Mouse (Mus musculus): Measurements from ENCODE around the gene Ube2c. TPM values are rescaled to one million over a fixed set of nuclear protein-coding genes. Genes with fewer than 3 reads are reported as not detected.
A peak's percentile ranks its signal among the peaks of the same experiment; 100 is the strongest.

Ube2c gene
- polyA plus RNA-seq (2012; ENCODE audit: insufficient read depth, low replicate concordance): 43.1 and 121 TPM in 2 replicates

DNA sequence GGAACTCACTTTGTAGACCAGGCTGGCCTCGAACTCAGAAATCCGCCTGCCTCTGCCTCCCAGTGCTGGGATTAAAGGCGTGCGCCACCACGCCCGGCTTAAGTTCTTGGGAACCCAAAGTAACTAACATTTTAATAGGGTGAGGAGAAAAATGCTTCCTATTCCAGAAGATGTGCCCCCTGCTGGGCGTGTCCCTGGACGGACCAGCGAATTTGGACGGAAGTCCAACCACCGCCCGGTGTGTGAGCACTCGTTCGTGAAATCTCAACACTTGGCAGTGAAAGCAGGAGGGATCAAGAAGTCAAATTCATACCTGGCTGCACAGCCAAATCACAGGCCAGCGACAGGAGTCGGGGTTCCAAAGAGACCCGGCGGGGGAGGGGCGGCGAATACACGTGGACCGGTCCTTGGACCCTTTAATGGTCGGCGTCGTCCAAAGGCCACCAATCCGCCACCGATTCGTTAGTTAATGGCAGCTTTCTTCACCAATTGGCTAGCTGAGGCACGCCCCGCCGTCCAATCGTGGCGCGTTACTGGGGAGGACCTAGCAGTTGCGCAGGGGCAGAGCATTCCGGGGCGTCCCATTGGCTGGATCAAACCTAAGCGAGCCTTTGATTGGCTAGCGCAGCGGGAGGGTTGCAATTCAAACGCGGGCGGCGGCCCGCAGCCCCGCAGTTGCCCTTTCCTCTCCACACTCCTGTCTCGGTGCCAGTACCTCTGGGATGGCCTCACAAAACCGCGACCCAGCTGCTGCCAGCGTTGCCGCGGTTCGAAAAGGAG, at the start of gene Ube2c:
Gene Ube2c (plus strand): TSS at position 641 of the 780 bp plus-strand sequence.
- Histone ChIP-seq H3K4me1 (peaks cover 43% of the 10 kb centered on the region), H3K4me3 (replicated peaks) (peak within 1 kb of the TSS; percentile 94), H3K9me3 (no peaks in the 10 kb centered on the region), H3K36me3 (replicated peaks; ENCODE audit: low read length) (peaks cover 71% of the 10 kb centered on the region), H3K27me3 (replicated peaks) (no peaks in the 10 kb centered on the region)
- TF ChIP-seq FLI1 (IDR thresholded peaks at IDR 0.05; ENCODE audit: low read length) (no peak), GATA1 (IDR thresholded peaks at IDR 0.05; ENCODE audit: borderline replicate concordance, low read length) (no peak)

DNA sequence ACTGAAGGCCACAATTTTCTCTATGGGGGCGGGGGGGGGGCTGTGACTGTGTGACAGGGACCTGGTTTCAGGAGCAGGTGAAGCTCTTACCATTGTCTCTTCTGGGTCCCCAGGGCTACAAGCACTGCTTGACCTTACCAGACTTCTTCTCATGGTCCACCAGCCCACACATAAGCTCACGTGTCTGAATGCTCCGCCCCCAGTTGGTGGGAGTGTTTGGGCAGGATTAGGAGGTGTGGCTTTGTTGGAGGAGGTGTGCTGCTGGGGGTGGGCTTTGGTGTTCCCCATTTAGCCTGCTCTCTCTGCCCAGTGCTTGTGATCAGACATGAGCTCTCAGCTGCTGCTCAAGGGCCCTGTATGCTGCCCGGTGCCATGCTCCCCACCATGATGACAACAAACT, 46.4 kb upstream of the Ube2c start:
- Histone ChIP-seq H3K4me1 (no peaks in the 10 kb centered on the region), H3K4me3 (replicated peaks) (no peak overlapping the region), H3K9me3 (peaks cover 11% of the 10 kb centered on the region; the same call in 1 of the 2 replicates), H3K27me3 (replicated peaks) (peaks cover 21% of the 10 kb centered on the region), H3K36me3 (replicated peaks; ENCODE audit: low read length) (no peaks in the 10 kb centered on the region)
- TF ChIP-seq FLI1 (IDR thresholded peaks at IDR 0.05; ENCODE audit: low read length): no peak

GRCm38 (mm10) chr2:164725895-164726619, 43.6 kb upstream of the Ube2c start:
- peaks cover 17% of the 10 kb centered on the region for H3K27me3 ChIP-seq (replicated peaks)
- H3K4me3 ChIP-seq (replicated peaks): no peak overlapping the region
- TF ChIP-seq GATA1 (IDR thresholded peaks at IDR 0.05; ENCODE audit: borderline replicate concordance, low read length) (no peak), FLI1 (IDR thresholded peaks at IDR 0.05; ENCODE audit: low read length) (no peak)

GRCm38 (mm10) chr2:164731719-164732118, 38.0 kb upstream of the Ube2c start:
- Histone ChIP-seq H3K4me1 (no peaks in the 10 kb centered on the region), H3K36me3 (replicated peaks; ENCODE audit: low read length) (no peaks in the 10 kb centered on the region), H3K27me3 (replicated peaks) (peaks cover 49% of the 10 kb centered on the region), H3K4me3 (replicated peaks) (no peak overlapping the region), H3K9me3 (no peaks in the 10 kb centered on the region)
- TF ChIP-seq FLI1 (IDR thresholded peaks at IDR 0.05; ENCODE audit: low read length) (no peak), GATA1 (IDR thresholded peaks at IDR 0.05; ENCODE audit: borderline replicate concordance, low read length) (no peak)

More at GRCm38 (mm10) chr2:164725895-164726619, 43.6 kb upstream of the Ube2c start:
- Histone ChIP-seq H3K36me3 (replicated peaks; ENCODE audit: low read length) (no peaks in the 10 kb centered on the region), H3K4me1 (no peaks in the 10 kb centered on the region), H3K9me3 (peaks cover 10% of the 10 kb centered on the region; the same call in 1 of the 2 replicates)

- Histone ChIP-seq H3K36me3 (replicated peaks; ENCODE audit: low read length) (no peaks in the 10 kb centered on the region), H3K4me3 (replicated peaks) (no peak overlapping the region), H3K9me3 (no peaks in the 10 kb centered on the region), H3K4me1 (no peaks in the 10 kb centered on the region), H3K27me3 (replicated peaks) (peaks cover 58% of the 10 kb centered on the region)
- TF ChIP-seq GATA1 (IDR thresholded peaks at IDR 0.05; ENCODE audit: borderline replicate concordance, low read length) (no peak), FLI1 (IDR thresholded peaks at IDR 0.05; ENCODE audit: low read length) (no peak)
Measured at GRCm38 (mm10) chr2:164733259-164733658, 36.4 kb upstream of the Ube2c start.

DNA sequence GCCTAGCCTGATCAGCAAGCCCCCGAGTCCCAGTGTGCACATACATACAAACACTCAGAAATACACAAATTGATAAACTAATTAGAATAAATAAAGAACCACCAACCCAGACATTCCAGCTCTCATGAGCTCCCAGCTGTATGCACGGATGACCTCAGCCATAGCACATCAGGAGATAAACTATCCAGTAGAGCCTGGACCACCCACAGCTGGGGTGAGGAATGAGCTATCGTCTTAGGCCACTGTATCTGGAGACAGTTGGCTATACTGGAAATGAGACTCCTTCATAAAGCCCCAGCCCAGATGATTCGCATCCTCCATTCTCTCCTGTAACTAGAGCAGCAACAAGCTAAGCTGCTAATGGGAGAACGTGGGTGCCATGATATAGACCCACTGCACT, 34.9 kb upstream of the Ube2c start:
- no peak overlapping the region for H3K4me3 ChIP-seq (replicated peaks)
- no peaks in the 10 kb centered on the region for H3K36me3 ChIP-seq (replicated peaks; ENCODE audit: low read length)
- peaks cover under 1% of the 10 kb centered on the region for H3K4me1 ChIP-seq
- no peak for TF ChIP-seq GATA1 (IDR thresholded peaks at IDR 0.05; ENCODE audit: borderline replicate concordance, low read length)
- no peak for TF ChIP-seq FLI1 (IDR thresholded peaks at IDR 0.05; ENCODE audit: low read length)
- no peaks in the 10 kb centered on the region for H3K9me3 ChIP-seq
- H3K27me3 ChIP-seq (replicated peaks): peaks cover 60% of the 10 kb centered on the region

- no peaks in the 10 kb centered on the region for H3K36me3 ChIP-seq (replicated peaks; ENCODE audit: low read length)
Measured at GRCm38 (mm10) chr2:164735446-164735845, 34.3 kb upstream of the Ube2c start.

GRCm38 (mm10) chr2:164737377-164738090, 32.2 kb upstream of the Ube2c start:
- Histone ChIP-seq H3K4me3 (replicated peaks) (no peak overlapping the region), H3K27me3 (replicated peaks) (peaks cover 63% of the 10 kb centered on the region), H3K4me1 (peaks cover 7% of the 10 kb centered on the region), H3K36me3 (replicated peaks; ENCODE audit: low read length) (no peaks in the 10 kb centered on the region), H3K9me3 (no peaks in the 10 kb centered on the region)
- TF ChIP-seq FLI1 (IDR thresholded peaks at IDR 0.05; ENCODE audit: low read length) (no peak), GATA1 (IDR thresholded peaks at IDR 0.05; ENCODE audit: borderline replicate concordance, low read length) (no peak)

More at GRCm38 (mm10) chr2:164735446-164735845, 34.3 kb upstream of the Ube2c start:
- no peak for TF ChIP-seq GATA1 (IDR thresholded peaks at IDR 0.05; ENCODE audit: borderline replicate concordance, low read length)
- no peak for TF ChIP-seq FLI1 (IDR thresholded peaks at IDR 0.05; ENCODE audit: low read length)
- Histone ChIP-seq H3K9me3 (no peaks in the 10 kb centered on the region), H3K27me3 (replicated peaks) (peaks cover 65% of the 10 kb centered on the region), H3K4me3 (replicated peaks) (no peak overlapping the region), H3K4me1 (peaks cover 7% of the 10 kb centered on the region)

GRCm38 (mm10) chr2:164739876-164740275, 29.8 kb upstream of the Ube2c start:
- Histone ChIP-seq H3K9me3 (no peaks in the 10 kb centered on the region), H3K27me3 (replicated peaks) (peaks cover 59% of the 10 kb centered on the region), H3K36me3 (replicated peaks; ENCODE audit: low read length) (no peaks in the 10 kb centered on the region), H3K4me3 (replicated peaks) (no peak overlapping the region), H3K4me1 (peaks cover 9% of the 10 kb centered on the region)
- no peak for TF ChIP-seq FLI1 (IDR thresholded peaks at IDR 0.05; ENCODE audit: low read length)
- no peak for TF ChIP-seq GATA1 (IDR thresholded peaks at IDR 0.05; ENCODE audit: borderline replicate concordance, low read length)
